Mouse (Mus musculus) embryonic fibroblast, embryonic 13.5 days (primary cell): Measurements from ENCODE around the gene Ptk6.

Source experiments
- CTCF ChIP-seq: IDR thresholded peaks from 2 replicates; pipeline ENCODE4 v1.5.1; 2011; ENCODE audit warnings: mild to moderate bottlenecking, control low read depth, low read length, moderate library complexity, borderline replicate concordance; ENCODE audit not compliant: insufficient read depth
- POLR2A ChIP-seq: IDR thresholded peaks from 2 replicates; pipeline ENCODE4 v1.6.1; 2011; ENCODE audit warnings: low read depth, mild to moderate bottlenecking, control low read depth, low read length, moderate library complexity

DNA sequence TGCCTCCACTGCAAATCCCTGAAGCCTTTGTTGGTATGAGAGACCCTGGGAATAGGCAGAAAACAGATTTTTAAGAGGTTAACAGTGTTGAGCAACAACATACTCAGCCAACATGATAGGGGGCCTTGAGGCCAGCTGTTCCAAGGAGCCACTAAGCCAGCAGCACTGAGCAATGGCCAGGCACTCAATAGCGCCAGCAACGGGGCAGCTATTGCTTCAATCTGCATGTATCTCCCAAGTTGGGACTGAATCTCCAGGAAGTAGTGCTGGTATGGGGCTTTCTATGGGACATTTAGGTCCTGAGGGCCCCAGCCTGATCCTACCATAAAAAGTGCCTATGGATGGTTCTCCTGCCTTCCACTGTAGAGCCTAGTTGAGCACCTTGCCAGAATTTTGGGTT is 44.1 kb downstream of the Ptk6 start:
- TF ChIP-seq CTCF (no peak), POLR2A (no peak)
